Mouse (Mus musculus) stomach, embryonic 14.5 days (tissue): ENCODE results near the gene Ppp2r5e. TPM values are rescaled to one million over a fixed set of nuclear protein-coding genes. Genes with fewer than 3 reads are reported as not detected.

Experiments
- ATAC-seq: fragments of 200-750 bp; cut with Nextera tagmentation; 2 replicates; pipeline ENCODE4 v1.8.0; 2017; ENCODE audit warnings: low read depth, moderate TSS enrichment; ENCODE audit not compliant: insufficient number of reproducible peaks, insufficient read depth, low FRiP score
- H3K27ac ChIP-seq: fragments of 300-500 bp; sonication (generic); 2 replicates; pipeline ENCODE4 v1.5.1; 2014; ENCODE audit warnings: mild to moderate bottlenecking, low read length, moderate library complexity, mixed read lengths
- H3K27me3 ChIP-seq: fragments of 300-500 bp; sonication (generic); 2 replicates; pipeline ENCODE4 v1.6.1; 2014; ENCODE audit warnings: low read length, control low read depth, mixed read lengths; ENCODE audit not compliant: control insufficient read depth, insufficient read depth
- H3K36me3 ChIP-seq: fragments of 300-500 bp; sonication (generic); 2 replicates; pipeline ENCODE4 v1.6.1; 2014; ENCODE audit warnings: mild to moderate bottlenecking, control low read depth, low read length, moderate library complexity, mixed read lengths; ENCODE audit not compliant: control insufficient read depth, insufficient read depth
- H3K4me1 ChIP-seq: fragments of 300-500 bp; sonication (generic); 2 replicates; pipeline ENCODE4 v1.6.1; 2014; ENCODE audit warnings: low read length, control low read depth, mixed read lengths; ENCODE audit not compliant: control insufficient read depth, insufficient read depth
- H3K4me2 ChIP-seq: fragments of 300-500 bp; sonication (generic); replicated peaks from 2 replicates; pipeline ENCODE4 v1.6.1; 2014; ENCODE audit warnings: low read depth, low read length, control low read depth
- H3K4me3 ChIP-seq: fragments of 300-500 bp; sonication (generic); 2 replicates; pipeline ENCODE4 v1.5.1; 2014; ENCODE audit warnings: low read depth, low read length, control low read depth
- H3K9ac ChIP-seq: fragments of 300-500 bp; sonication (generic); replicated peaks from 2 replicates; pipeline ENCODE4 v1.6.1; 2014; ENCODE audit warnings: low read depth, mild to moderate bottlenecking, control low read depth, low read length, moderate library complexity, mixed read lengths
- H3K9me3 ChIP-seq: fragments of 300-500 bp; sonication (generic); 2 replicates; pipeline ENCODE4 v1.6.1; 2016; ENCODE audit warnings: low read depth, low read length, control low read depth; ENCODE audit not compliant: control insufficient read depth
- WGBS: fragments of 180-500 bp; shearing (Covaris S2); extraction: QIAGEN DNeasy Blood & Tissue Kit; methylation state at CpG from one replicate; pipeline ENCODE4 v1.1.7; 2014; 5-methylcytosine and 5-hydroxymethylcytosine counted together
- polyA plus RNA-seq: library from polyadenylated mRNA; unstranded; fragments of >200 nt; fragmentation: Nextera tagmentation; extraction: Ambion mirVana; gene quantifications from 2 replicates; pipeline ENCODE4 v1.2.1, GENCODE M21; 2014

Ppp2r5e gene
- polyA plus RNA-seq, 1 experiment from 2014 or later: 17.2 TPM

GRCm38 (mm10) chr12:75472107-75472506, 123.9 kb downstream of the Ppp2r5e start:
- H3K36me3 ChIP-seq: peaks cover 3% of the 10 kb centered on the region; the same call in 1 of the 2 replicates
- ATAC-seq: no peak
- no peak overlapping the region for H3K4me3 ChIP-seq
- no peak overlapping the region for H3K9ac ChIP-seq
- no peak overlapping the region for H3K4me2 ChIP-seq
- H3K27ac ChIP-seq: no peak overlapping the region
- H3K4me1 ChIP-seq: no peaks in the 10 kb centered on the region
- 63% methylated on average over 3 of the region's 3 CpGs for WGBS
- no peaks in the 10 kb centered on the region for H3K27me3 ChIP-seq
- no peaks in the 10 kb centered on the region for H3K9me3 ChIP-seq

- Histone ChIP-seq H3K9me3 (no peaks in the 10 kb centered on the region), H3K4me1 (no peaks in the 10 kb centered on the region), H3K27ac (no peak overlapping the region), H3K9ac (no peak overlapping the region), H3K4me2 (no peak overlapping the region), H3K36me3 (peaks cover 20% of the 10 kb centered on the region; the same call in 1 of the 2 replicates), H3K27me3 (no peaks in the 10 kb centered on the region), H3K4me3 (no peak overlapping the region)
- ATAC-seq: no peak
- WGBS: 82% methylated on average over 6 of the region's 6 CpGs
Observed at GRCm38 (mm10) chr12:75467814-75468213, 128.2 kb downstream of the Ppp2r5e start.

GRCm38 (mm10) chr12:75467127-75467526, 128.9 kb downstream of the Ppp2r5e start:
- peaks cover 20% of the 10 kb centered on the region; the same call in 1 of the 2 replicates for H3K36me3 ChIP-seq
- no peak overlapping the region for H3K27ac ChIP-seq

GRCm38 (mm10) chr12:75466206-75466605, 129.8 kb downstream of the Ppp2r5e start:
- 91% methylated on average over 7 of the region's 7 CpGs for WGBS
- peaks cover 20% of the 10 kb centered on the region; the same call in 1 of the 2 replicates for H3K36me3 ChIP-seq
- H3K27me3 ChIP-seq: no peaks in the 10 kb centered on the region
- H3K9me3 ChIP-seq: no peaks in the 10 kb centered on the region
- ATAC-seq: no peak
- H3K27ac ChIP-seq: no peak overlapping the region
- H3K4me1 ChIP-seq: no peaks in the 10 kb centered on the region
- H3K9ac ChIP-seq: no peak overlapping the region
- H3K4me3 ChIP-seq: no peak overlapping the region
- no peak overlapping the region for H3K4me2 ChIP-seq

More at GRCm38 (mm10) chr12:75467127-75467526, 128.9 kb downstream of the Ppp2r5e start:
- 89% methylated on average over 5 of the region's 5 CpGs for WGBS
- no peak for ATAC-seq
- H3K9ac ChIP-seq: no peak overlapping the region
- H3K4me2 ChIP-seq: no peak overlapping the region
- H3K27me3 ChIP-seq: no peaks in the 10 kb centered on the region
- H3K9me3 ChIP-seq: no peaks in the 10 kb centered on the region
- H3K4me3 ChIP-seq: no peak overlapping the region
- no peaks in the 10 kb centered on the region for H3K4me1 ChIP-seq

GRCm38 (mm10) chr12:75464016-75464769, 131.9 kb downstream of the Ppp2r5e start:
- H3K4me1 ChIP-seq: no peaks in the 10 kb centered on the region
- H3K9ac ChIP-seq: no peak overlapping the region
- 84% methylated on average over 9 of the region's 9 CpGs for WGBS
- H3K36me3 ChIP-seq: peaks cover 30% of the 10 kb centered on the region; the same call in 1 of the 2 replicates
- no peaks in the 10 kb centered on the region for H3K9me3 ChIP-seq
- H3K4me3 ChIP-seq: no peak overlapping the region
- no peaks in the 10 kb centered on the region for H3K27me3 ChIP-seq
- ATAC-seq: no peak
- no peak overlapping the region for H3K4me2 ChIP-seq
- no peak overlapping the region for H3K27ac ChIP-seq

GRCm38 (mm10) chr12:75460561-75460960, 135.5 kb downstream of the Ppp2r5e start:
- Histone ChIP-seq H3K9ac (no peak overlapping the region), H3K9me3 (no peaks in the 10 kb centered on the region), H3K4me3 (no peak overlapping the region), H3K36me3 (peaks cover 31% of the 10 kb centered on the region), H3K4me2 (no peak overlapping the region), H3K27me3 (no peaks in the 10 kb centered on the region), H3K27ac (no peak overlapping the region), H3K4me1 (no peaks in the 10 kb centered on the region)
- 86% methylated on average over 5 of the region's 5 CpGs for WGBS
- ATAC-seq: no peak

GRCm38 (mm10) chr12:75459656-75460055, 136.4 kb downstream of the Ppp2r5e start:
- Histone ChIP-seq H3K9me3 (no peaks in the 10 kb centered on the region), H3K4me3 (no peak overlapping the region), H3K36me3 (peaks cover 26% of the 10 kb centered on the region), H3K4me2 (no peak overlapping the region), H3K27me3 (no peaks in the 10 kb centered on the region), H3K9ac (no peak overlapping the region), H3K4me1 (no peaks in the 10 kb centered on the region), H3K27ac (no peak overlapping the region)
- no peak for ATAC-seq
- 88% methylated on average over 5 of the region's 5 CpGs for WGBS

- no peaks in the 10 kb centered on the region for H3K9me3 ChIP-seq
- H3K9ac ChIP-seq: no peak overlapping the region
- H3K27ac ChIP-seq: no peak overlapping the region
- H3K27me3 ChIP-seq: no peaks in the 10 kb centered on the region
- no peak for ATAC-seq
- H3K4me2 ChIP-seq: no peak overlapping the region
- no peaks in the 10 kb centered on the region for H3K4me1 ChIP-seq
- WGBS: 93% methylated on average over 6 of the region's 6 CpGs
- no peak overlapping the region for H3K4me3 ChIP-seq
- peaks cover 21% of the 10 kb centered on the region for H3K36me3 ChIP-seq
Observed at GRCm38 (mm10) chr12:75453441-75453840, 142.6 kb downstream of the Ppp2r5e start.
